Mouse (Mus musculus) midbrain, embryonic 12.5 days (tissue): ENCODE results near the gene Ubxn4. TPM values are rescaled to one million over a fixed set of nuclear protein-coding genes. Genes with fewer than 3 reads are reported as not detected.
"Not testable (repeated sequence)": the region's sequence is repeated elsewhere in the genome, so short reads cannot be mapped to it uniquely, and the experiment has no call there.

Source experiments
- ATAC-seq: fragments of 200-750 bp; cut with Nextera tagmentation; 2 replicates; pipeline ENCODE4 v1.8.0; 2017; ENCODE audit warnings: low read depth, moderate TSS enrichment, moderate library complexity; ENCODE audit not compliant: low FRiP score
- H3K27ac ChIP-seq: fragments of 300-500 bp; sonication (generic); replicated peaks from 2 replicates; pipeline ENCODE4 v1.5.1; 2016; ENCODE audit warnings: mild to moderate bottlenecking
- H3K27me3 ChIP-seq: fragments of 300-500 bp; sonication (generic); 2 replicates; pipeline ENCODE4 v1.6.1; 2016; ENCODE audit warnings: mild to moderate bottlenecking
- H3K36me3 ChIP-seq: fragments of 300-500 bp; sonication (generic); 2 replicates; pipeline ENCODE4 v1.6.1; 2016
- H3K4me1 ChIP-seq: fragments of 300-500 bp; sonication (generic); 2 replicates; pipeline ENCODE4 v1.6.1; 2016
- H3K4me2 ChIP-seq: fragments of 300-500 bp; sonication (generic); replicated peaks from 2 replicates; pipeline ENCODE4 v1.6.1; 2016; ENCODE audit warnings: mild to moderate bottlenecking, moderate library complexity
- H3K4me3 ChIP-seq: fragments of 300-500 bp; sonication (generic); 2 replicates; pipeline ENCODE4 v1.5.1; 2016; ENCODE audit warnings: mild to moderate bottlenecking
- H3K9ac ChIP-seq: fragments of 300-500 bp; sonication (generic); replicated peaks from 2 replicates; pipeline ENCODE4 v1.6.1; 2016; ENCODE audit warnings: mild to moderate bottlenecking, moderate library complexity
- H3K9me3 ChIP-seq: fragments of 300-500 bp; sonication (generic); 2 replicates; pipeline ENCODE4 v1.6.1; 2016; ENCODE audit warnings: mild to moderate bottlenecking
- WGBS: fragments of 180-500 bp; shearing (Covaris S2); methylation state at CpG from one replicate; pipeline ENCODE4 v1.1.7; 2016; 5-methylcytosine and 5-hydroxymethylcytosine counted together
- polyA plus RNA-seq: library from polyadenylated mRNA; unstranded; fragments of >200 nt; fragmentation: Nextera tagmentation; extraction: Ambion mirVana; gene quantifications from 2 replicates; pipeline ENCODE4 v1.2.1, GENCODE M21; 2016

Ubxn4 gene
- polyA plus RNA-seq = 76.9 and 83.3 TPM in 2 replicates

DNA sequence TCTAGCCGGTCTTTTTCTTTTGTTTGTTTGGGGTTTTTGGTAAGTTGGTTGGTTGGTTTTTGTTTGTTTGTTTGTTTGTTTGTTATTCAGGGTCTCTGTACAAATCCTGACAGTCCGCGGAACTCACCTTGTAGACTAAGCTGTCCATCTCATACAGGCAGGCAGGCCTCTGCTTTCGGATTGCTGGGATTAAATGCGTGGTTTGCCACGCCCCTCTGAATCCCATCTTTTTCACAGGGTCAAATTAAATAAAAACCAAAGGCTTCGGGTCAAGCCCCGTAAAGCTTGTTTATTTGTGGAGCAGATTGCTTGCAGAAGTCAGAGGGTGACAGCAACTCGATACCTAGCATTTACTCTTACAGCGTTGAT, at the start of gene Ubxn4:
TSS of gene Ubxn4 (plus strand) at position 338 of the 369 bp plus-strand sequence.
- peaks cover 9% of the 10 kb centered on the region for H3K4me1 ChIP-seq
- ATAC-seq = peak; percentile 61
- H3K9me3 ChIP-seq = no peaks in the 10 kb centered on the region
- H3K27ac ChIP-seq = peak within 1 kb of the TSS; percentile 89
- H3K4me3 ChIP-seq = peak within 1 kb of the TSS; percentile 76
- no peaks in the 10 kb centered on the region for H3K27me3 ChIP-seq
- H3K36me3 ChIP-seq = 0 out of 2 replicates have a peak, but pooled peaks cover 4% of the 10 kb centered on the region
- peak within 1 kb of the TSS; percentile 70 for H3K9ac ChIP-seq
- peak within 1 kb of the TSS; percentile 94 for H3K4me2 ChIP-seq
- 5% methylated on average over 10 of the region's 10 CpGs for WGBS

DNA sequence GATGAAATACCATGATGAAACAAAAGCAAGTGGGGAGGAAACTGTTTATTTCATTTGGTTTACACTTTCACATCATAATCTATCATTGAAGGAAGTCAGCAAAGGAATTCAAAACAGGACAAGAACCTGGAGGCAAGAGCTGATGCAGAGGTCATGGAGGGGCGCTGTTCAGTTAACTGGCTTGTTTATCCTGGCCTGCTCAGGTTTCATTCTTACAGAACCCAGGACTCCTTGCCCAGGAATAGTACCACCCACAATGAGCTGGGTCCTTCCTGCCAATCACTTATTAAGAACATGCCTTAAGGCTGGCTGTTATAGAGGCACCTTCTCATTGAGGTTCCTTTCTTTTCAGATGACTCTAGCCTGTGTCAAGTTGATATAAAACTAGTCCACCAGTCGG, 49.8 kb upstream of the Ubxn4 start:
- Histone ChIP-seq H3K27me3 (no peaks in the 10 kb centered on the region), H3K4me2 (no peak overlapping the region), H3K9me3 (no peaks in the 10 kb centered on the region), H3K9ac (no peak overlapping the region), H3K4me1 (no peaks in the 10 kb centered on the region), H3K27ac (no peak overlapping the region), H3K36me3 (peaks cover 28% of the 10 kb centered on the region), H3K4me3 (no peak overlapping the region)
- ATAC-seq = no peak
- 85% methylated on average over 2 of the region's 2 CpGs for WGBS

DNA sequence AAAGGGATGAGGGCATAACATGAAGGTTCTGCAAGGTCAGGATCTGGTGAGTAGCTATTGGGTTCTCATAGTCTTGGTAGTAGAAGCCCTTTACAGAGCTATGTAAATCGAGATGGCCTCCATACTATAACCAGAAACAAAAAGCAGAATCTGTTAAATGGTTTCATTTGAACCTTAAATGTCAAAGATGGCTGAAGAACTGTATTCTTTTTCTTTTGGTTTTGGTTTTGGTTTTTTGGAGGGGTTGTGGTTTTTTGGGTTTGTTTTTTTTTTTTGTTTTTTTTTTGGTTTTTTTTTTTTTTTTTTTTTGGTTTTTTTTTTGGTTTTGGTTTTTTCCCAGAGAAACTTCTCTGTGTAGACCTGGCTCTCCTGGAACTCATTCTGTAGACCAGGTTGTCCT, 46.4 kb upstream of the Ubxn4 start:
- no peak for ATAC-seq
- Histone ChIP-seq H3K27ac (no peak overlapping the region), H3K4me1 (no peaks in the 10 kb centered on the region), H3K4me2 (no peak overlapping the region), H3K4me3 (no peak overlapping the region), H3K36me3 (peaks cover 32% of the 10 kb centered on the region), H3K9ac (no peak overlapping the region), H3K27me3 (no peaks in the 10 kb centered on the region), H3K9me3 (no peaks in the 10 kb centered on the region)
- WGBS = 97% methylated on average over 1 of the region's 1 CpGs

DNA sequence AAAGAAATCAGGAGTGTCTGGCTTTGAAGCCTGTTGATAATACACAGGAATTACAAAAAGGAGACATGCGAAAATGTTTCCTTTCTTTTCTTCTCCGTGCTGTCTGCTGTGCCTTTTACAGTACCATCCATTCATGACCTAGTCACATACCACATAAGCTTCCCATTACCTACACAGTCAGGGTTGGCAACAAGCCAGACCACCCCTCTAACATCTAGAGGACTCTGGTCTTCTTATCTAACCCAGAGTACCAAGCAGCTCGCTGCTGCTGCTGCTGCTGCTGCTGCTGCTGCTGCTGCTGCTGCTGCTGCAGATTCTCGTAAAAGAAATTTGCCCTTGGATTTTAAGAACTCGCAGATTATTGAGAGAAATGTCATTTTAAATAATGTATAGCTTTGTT, 30.5 kb upstream of the Ubxn4 start:
- Histone ChIP-seq H3K27me3 (no peaks in the 10 kb centered on the region), H3K36me3 (peaks cover 39% of the 10 kb centered on the region), H3K4me3 (no peak overlapping the region), H3K4me2 (no peak overlapping the region), H3K27ac (no peak overlapping the region), H3K9me3 (no peaks in the 10 kb centered on the region), H3K4me1 (no peaks in the 10 kb centered on the region), H3K9ac (no peak overlapping the region)
- 85% methylated on average over 5 of the region's 5 CpGs for WGBS
- no peak for ATAC-seq

DNA sequence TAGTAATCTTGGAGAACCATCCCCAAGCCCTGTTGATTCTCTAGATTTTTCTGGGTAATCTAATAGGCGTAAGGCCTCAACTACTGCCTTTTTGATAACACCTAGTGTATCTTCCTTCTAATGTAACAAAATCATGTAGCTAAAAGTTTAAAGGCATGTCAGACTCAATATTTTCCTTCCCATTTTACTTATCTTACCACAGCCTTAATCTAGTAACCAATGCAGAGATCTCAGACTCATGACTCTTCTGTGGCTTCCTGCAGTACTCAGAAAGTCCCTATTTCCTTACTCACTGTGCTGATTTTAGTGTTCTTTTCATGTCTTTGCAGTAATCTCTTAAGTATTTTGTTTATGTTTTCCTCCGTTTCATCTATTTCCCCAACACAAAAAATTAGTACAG, 21.9 kb upstream of the Ubxn4 start:
- Histone ChIP-seq H3K27me3 (no peaks in the 10 kb centered on the region), H3K4me1 (no peaks in the 10 kb centered on the region), H3K4me2 (no peak overlapping the region), H3K36me3 (peaks cover 42% of the 10 kb centered on the region), H3K9ac (no peak overlapping the region), H3K27ac (no peak overlapping the region), H3K4me3 (no peak overlapping the region), H3K9me3 (no peaks in the 10 kb centered on the region)
- ATAC-seq = no peak
- 94% methylated on average over 2 of the region's 2 CpGs for WGBS

DNA sequence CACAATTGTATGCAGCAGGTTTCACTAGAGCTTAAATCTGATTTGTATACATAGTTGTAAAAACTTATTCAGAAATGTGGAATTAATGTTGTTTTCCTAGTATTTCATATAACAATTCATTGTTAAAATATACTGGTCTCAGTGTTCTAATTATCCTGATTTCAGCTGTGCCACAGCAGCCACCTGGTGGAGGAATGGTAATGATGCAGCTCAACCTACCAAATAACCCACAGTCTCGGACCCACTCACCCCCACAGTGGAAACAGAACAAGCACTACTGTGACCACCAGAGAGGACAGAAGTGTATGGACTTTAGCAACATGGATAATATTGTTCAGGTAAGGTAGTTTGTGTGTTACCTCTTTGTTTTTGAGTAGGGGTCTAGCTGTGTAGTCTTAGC, 20.5 kb upstream of the Ubxn4 start:
- H3K4me3 ChIP-seq = no peak overlapping the region
- H3K27me3 ChIP-seq = no peaks in the 10 kb centered on the region
- H3K36me3 ChIP-seq = peaks cover 43% of the 10 kb centered on the region
- H3K27ac ChIP-seq = no peak overlapping the region
- no peak overlapping the region for H3K4me2 ChIP-seq
- ATAC-seq = no peak
- no peak overlapping the region for H3K9ac ChIP-seq
- no peaks in the 10 kb centered on the region for H3K9me3 ChIP-seq
- H3K4me1 ChIP-seq = no peaks in the 10 kb centered on the region
- 79% methylated on average over 1 of the region's 1 CpGs for WGBS

DNA sequence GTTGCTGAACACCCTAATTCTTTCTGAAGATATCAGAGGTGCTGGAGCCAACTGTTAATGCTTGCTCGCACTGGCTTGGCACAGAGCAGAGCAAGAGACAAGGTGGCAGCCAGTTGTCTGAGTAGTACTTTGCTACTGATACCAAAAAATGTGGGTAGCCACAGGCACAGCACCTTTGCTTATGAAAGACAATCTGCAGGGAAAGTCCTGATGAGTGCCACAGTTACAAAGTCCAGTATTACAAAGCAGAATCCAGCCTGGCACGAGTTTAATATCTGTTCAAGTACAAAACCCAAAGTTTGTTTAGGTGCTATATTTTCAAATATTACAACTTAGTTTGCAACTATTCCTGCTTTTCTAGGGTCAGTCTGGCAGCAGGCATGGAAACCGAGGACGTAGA, 8.6 kb upstream of the Ubxn4 start:
- Histone ChIP-seq H3K9me3 (no peaks in the 10 kb centered on the region), H3K9ac (no peak overlapping the region), H3K36me3 (peaks cover 67% of the 10 kb centered on the region), H3K27me3 (no peaks in the 10 kb centered on the region), H3K4me2 (no peak overlapping the region), H3K4me1 (no peaks in the 10 kb centered on the region), H3K4me3 (no peak overlapping the region), H3K27ac (no peak overlapping the region)
- ATAC-seq = no peak
- 94% methylated on average over 4 of the region's 4 CpGs for WGBS

DNA sequence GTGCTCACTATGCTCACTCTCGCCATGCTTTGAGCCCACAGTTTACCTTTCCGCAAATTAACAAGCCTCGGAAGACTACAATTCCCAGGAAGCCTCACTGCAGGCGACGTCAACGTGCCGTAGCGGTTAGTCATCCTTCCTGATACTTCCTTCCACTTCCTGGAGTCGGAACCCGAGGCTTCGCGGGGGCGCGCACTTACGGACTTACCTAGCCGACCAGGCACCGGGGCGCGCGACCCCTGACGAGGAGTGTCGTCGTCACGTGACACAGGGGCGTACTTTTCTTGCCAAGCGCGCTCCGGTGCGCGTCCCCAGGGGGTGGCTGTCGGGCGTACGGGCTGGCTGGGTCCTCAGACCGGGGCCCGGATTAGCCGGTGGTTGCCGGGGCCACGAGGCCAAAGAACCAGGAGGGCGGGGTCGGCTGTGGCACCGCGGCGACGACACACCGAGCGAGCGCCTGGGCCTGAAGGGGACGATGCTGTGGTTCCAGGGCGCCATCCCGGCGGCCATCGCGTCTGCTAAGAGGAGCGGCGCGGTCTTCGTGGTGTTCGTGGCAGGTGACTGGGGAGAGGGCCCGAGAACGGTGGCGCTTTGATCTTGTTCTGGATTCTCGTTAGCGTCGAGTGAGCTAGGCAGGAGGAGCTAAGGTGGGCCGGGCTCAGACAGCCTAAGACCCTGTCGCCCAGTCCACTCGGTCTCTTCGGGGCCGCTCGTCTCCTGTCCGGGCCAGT, 397 bp downstream of the Ubxn4 start:
- H3K4me3 ChIP-seq = peak overlapping the region; percentile 76
- no peaks in the 10 kb centered on the region for H3K9me3 ChIP-seq
- peak overlapping the region; percentile 94 for H3K4me2 ChIP-seq
- no peaks in the 10 kb centered on the region for H3K27me3 ChIP-seq
- WGBS = under 1% methylated on average over 67 of the region's 71 CpGs
- H3K27ac ChIP-seq = peak overlapping the region; percentile 89
- peak overlapping the region; percentile 70 for H3K9ac ChIP-seq
- H3K36me3 ChIP-seq = 0 out of 2 replicates have a peak, but pooled peaks cover 2% of the 10 kb centered on the region
- H3K4me1 ChIP-seq = peaks cover 9% of the 10 kb centered on the region
- ATAC-seq = peak; percentile 95

DNA sequence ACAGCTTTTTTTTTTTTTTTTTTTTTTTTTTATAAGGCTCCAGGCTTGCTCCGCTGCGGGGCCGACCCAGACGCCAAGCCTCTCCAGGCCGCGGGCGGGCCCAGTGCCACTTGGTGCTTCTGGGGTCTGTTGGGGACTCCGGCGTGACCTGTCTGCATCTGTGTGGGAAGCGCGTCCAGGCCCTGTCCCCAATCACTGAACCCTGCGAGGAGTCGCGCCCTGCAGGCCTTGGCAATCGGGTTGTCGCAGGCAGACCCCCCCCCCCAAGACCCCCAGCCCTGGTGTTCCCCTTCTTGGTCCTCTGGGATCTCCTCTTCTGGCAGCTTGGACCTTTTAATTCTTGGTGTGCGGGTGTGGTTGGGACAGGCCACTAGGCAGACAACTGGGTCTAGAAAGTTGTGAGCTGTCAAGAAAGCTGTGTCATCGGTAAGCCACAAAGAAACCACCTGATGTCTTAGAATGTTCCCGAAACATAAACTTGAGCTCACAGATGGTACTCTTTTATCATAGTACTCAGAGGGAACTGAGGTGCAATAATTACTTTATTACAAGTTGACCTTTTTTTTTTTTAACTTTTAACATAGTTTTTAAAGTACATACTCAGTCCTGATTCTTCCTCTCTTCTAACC, 1.1 kb downstream of the Ubxn4 start:
- WGBS = 2% methylated on average over 19 of the region's 19 CpGs
- H3K27me3 ChIP-seq = no peaks in the 10 kb centered on the region
- ATAC-seq = peak; percentile 0

DNA sequence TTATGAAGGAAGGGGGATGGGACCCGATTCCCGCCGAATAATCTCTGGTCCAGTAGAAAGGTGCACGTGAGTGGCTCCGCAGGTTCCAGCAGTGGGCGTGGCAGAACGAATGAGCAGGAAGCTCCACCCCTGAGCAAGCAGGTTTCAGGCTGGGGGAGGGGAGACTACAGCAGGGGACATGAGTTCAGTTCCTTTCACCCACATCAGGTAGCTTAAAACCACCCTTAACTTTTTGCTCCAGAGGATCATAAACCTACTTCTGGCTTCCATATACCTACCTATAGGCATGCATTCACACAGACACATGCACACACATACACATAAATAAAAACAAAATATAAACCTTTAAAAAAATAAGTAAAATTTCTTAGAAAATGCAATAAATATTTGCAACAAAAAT, 23.3 kb downstream of the Ubxn4 start:
- not testable (repeated sequence) for H3K4me2 ChIP-seq, H3K27me3 ChIP-seq, H3K9me3 ChIP-seq, H3K4me3 ChIP-seq, H3K4me1 ChIP-seq, H3K27ac ChIP-seq, H3K9ac ChIP-seq, ATAC-seq
- 86% methylated on average over 7 of the region's 7 CpGs for WGBS
- H3K36me3 ChIP-seq = peaks cover 81% of the 10 kb centered on the region

More for the DNA sequence above, 1.1 kb downstream of the Ubxn4 start:
- Histone ChIP-seq H3K4me3 (peak overlapping the region; percentile 76), H3K4me2 (peak overlapping the region; percentile 94), H3K9me3 (no peaks in the 10 kb centered on the region), H3K9ac (peak overlapping the region; percentile 70), H3K36me3 (no peaks in the 10 kb centered on the region), H3K4me1 (peaks cover 9% of the 10 kb centered on the region), H3K27ac (peak overlapping the region; percentile 89)

DNA sequence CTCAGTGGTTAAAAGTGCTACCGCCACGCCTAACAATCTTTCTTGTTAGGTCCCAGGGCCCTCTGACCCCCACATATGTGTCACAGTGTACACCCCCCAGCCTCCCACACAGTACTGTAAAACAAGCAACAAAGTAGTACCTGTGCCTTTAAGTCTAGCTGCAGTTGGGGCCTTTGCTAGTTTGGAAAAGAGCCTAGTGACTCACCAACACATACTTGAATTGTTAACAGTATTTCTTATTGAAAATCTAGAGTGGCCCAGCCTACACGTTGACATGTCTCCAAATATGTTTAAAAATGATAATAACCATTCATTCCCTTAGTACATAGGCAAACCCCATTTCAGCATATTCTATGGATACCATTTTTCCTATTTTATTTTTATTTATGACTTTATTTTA, 27.0 kb downstream of the Ubxn4 start:
- H3K36me3 ChIP-seq = peaks cover 87% of the 10 kb centered on the region
- no peak overlapping the region for H3K4me3 ChIP-seq
- no peak overlapping the region for H3K9ac ChIP-seq
- H3K4me1 ChIP-seq = no peaks in the 10 kb centered on the region
- no peak overlapping the region for H3K27ac ChIP-seq
- H3K27me3 ChIP-seq = no peaks in the 10 kb centered on the region
- no peak overlapping the region for H3K4me2 ChIP-seq
- 91% methylated on average over 3 of the region's 3 CpGs for WGBS
- ATAC-seq = no peak
- no peaks in the 10 kb centered on the region for H3K9me3 ChIP-seq

DNA sequence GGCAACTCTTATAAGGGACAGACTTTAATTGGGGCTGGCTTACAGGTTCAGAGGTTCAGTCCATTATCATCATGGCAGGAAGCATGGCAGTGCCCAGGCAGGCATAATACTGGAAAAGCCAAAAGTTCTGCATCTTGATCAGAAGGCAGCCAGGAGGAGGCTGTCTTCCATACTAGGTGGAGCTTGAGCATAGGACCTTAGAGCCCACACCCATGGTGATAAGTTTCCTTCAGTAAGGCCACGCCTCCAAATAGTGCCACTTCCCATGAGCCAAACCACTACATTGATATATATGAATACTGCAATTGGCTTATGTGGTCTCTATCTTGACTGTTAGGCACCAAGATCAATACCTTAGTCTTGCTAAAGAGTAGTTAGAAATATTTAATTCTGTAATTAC, 32.1 kb downstream of the Ubxn4 start:
- no peak overlapping the region for H3K4me3 ChIP-seq
- no peak for ATAC-seq
- H3K9ac ChIP-seq = no peak overlapping the region
- no peaks in the 10 kb centered on the region for H3K27me3 ChIP-seq
- H3K36me3 ChIP-seq = peaks cover 91% of the 10 kb centered on the region
- H3K27ac ChIP-seq = no peak overlapping the region
- WGBS = 90% methylated on average over 1 of the region's 1 CpGs
- H3K9me3 ChIP-seq = no peaks in the 10 kb centered on the region
- H3K4me2 ChIP-seq = no peak overlapping the region
- H3K4me1 ChIP-seq = no peaks in the 10 kb centered on the region
